Mouse (Mus musculus) lung, postnatal 25 days (tissue): ENCODE results near the gene Fyco1.

Experiments used
- DNase-seq: peaks from one replicate; pipeline ENCODE4 v3.0.0; 2022; ENCODE audit warnings: low spot score

Gene Fyco1

GRCm38 (mm10) chr9:123851713-123852448, at the start of gene Fyco1:
TSS of gene Fyco1 (minus strand) at chr9:123851899.
- peak; percentile 99 for DNase-seq

DNA sequence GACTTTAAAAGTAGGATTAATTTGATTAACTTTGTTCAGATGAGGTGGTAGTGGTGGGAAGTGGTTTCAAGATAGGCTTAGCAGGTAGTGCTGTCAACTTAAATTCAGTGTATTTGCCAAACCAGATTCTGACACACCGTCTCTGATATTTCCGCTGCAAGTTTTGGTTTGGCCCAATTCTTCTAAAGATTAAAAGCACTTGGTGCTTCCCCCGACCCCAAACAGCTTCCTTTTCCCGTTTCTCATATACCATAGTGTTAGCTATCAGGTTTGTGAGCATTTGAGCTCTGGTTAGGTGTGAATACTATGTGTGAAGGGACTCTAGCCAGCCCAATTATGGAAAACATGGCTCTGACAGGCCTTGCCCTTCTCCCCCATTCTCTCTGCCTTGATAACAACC, 20.4 kb upstream of the Fyco1 start:
- DNase-seq = no peak

DNA sequence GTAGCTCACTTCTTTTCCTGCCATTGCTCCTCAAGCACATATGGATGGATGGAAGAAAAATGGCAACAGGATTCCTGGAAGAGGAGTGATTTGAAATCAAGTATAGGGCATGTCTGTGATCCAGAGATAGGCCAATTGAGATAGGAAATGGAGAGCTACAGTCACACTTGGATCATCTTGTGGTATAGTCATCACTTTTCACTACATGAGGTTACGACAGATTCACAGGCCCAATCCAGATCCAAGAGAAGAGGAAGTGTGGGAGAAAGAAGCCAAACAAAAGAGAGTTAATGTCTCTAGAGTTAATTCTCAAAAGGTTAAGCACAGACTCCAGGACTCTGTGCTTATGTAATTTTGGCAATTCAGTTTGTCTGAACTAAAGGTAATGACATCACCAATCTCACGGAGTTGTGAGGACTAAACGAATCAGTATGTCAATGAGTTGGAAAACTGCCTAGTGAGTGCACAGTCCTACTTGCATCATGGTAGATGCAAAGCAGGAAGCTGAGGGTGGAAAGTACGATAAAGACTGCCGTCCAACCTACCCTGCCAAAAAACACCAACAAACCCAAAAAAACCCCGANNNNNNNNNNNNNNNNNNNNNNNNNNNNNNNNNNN, 17.6 kb upstream of the Fyco1 start:
- DNase-seq = no peak

DNA sequence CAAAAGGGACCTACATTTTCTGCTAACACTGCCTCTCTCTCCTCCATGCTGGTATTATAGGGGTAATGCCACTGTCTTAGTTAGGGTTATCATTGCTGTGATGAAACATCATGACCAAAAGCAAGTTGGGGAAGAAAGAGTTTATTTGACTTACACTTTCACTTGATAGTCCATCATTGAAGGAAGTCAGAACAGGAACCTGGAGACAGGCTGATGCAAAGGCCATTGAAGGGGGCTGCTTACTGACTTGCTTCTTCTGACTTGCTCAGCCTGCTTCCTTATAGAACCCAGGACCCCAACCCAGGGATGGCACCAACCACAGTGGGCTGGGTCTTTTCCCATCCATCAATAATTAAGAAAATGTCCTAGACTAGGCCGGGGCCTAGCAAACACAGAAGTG, 11.9 kb upstream of the Fyco1 start:
- no peak for DNase-seq

GRCm38 (mm10) chr9:123862895-123863616, 11.4 kb upstream of the Fyco1 start:
- no peak for DNase-seq

DNA sequence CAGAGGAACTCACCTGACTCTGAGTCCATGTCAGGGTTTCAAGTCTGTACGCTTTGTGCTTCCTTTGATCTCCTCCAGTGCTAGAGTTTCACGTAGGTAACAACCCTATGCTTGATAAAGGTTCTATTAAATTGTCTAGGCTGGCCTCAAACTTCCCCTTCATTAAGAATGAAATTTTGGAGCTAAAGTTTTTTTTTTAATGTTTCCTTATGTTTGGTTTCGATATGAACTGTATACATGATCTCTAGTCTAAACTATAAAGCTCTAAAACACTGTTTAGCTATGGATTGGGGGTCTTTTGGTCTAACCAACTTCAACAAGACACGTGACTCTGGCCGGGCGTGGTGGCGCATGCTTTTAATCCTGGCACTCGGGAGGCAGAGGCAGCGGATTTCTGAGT, 10.2 kb upstream of the Fyco1 start, which contains the start of gene Xcr1:
TSS of gene Xcr1 (minus strand) at position 101 of the 400 bp plus-strand sequence.
- DNase-seq = no peak

DNA sequence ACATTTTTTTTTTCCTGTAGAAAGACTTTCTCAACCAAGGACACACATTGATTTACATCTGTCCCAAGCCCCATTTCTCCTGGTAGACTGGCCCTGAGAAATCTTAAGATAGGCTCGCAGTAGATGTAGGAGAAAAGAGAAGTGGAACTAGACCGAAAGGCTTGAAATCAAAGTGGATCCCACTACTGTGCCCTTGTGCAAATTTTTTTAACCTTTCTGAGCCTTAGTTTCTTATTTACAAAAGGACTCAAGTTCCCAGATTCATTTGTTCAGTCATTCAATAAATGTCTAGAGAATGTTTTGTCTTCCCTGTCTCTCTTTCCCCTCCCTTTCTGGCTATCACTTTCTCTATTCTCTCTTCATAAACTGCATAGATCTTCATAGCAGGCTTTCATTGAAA, 5.1 kb upstream of the Fyco1 start:
- DNase-seq = no peak

- DNase-seq = no peak
Measured at GRCm38 (mm10) chr9:123852449-123853390, 1.0 kb upstream of the Fyco1 start.

- peak; percentile 73 for DNase-seq
Measured at GRCm38 (mm10) chr9:123851062-123851712, 512 bp downstream of the Fyco1 start.

DNA sequence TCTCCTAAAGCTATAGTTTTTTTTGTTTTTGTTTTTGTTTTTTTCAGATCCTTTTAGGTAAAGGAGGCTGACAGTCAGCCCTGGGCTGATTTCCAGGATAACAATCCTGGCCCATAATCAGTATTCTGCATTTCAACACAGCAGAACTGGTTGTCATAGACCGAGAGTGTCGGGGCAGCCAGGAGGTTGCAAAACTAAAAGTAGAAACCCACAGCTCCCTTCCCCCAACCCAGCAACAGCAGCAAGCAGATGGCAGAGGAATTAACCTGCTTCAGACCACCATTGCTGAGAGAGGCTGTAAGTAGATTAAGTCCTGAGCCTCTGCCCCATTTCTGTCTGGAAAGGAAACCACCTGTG, 1.0 kb downstream of the Fyco1 start:
- peak; percentile 69 for DNase-seq

DNA sequence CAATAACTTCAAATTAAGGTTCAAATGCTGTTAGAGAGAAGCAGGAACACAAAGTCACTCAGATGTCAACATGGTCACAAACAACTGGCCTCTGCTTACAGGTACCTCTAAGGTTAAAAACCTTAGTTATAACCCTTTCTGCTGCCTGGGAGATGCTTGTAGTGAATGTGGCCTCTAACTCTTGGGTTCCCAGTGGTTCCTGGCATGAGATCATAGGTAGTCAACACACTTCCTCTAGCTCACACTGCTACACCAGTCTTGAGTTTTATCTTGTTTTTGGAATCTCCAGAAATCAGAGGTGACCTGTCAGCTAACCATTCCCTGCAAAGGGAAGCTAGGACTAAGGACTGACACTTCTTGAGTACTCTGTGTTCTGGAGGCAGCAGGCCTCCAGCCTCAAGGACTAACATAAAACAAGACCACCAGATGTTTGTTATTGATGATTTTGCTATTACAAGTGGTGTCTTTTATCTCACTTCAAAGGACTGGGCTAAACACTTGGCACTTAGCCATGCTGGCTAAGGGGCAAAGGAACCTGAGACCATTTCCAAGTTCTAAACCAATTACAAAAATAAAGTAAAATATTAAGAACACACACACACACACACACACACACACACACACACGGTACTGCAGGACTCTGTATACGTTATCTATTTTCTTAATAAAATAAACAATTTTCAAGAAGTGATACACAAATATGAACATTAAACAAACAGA, 1.6 kb downstream of the Fyco1 start:
- no peak for DNase-seq

DNA sequence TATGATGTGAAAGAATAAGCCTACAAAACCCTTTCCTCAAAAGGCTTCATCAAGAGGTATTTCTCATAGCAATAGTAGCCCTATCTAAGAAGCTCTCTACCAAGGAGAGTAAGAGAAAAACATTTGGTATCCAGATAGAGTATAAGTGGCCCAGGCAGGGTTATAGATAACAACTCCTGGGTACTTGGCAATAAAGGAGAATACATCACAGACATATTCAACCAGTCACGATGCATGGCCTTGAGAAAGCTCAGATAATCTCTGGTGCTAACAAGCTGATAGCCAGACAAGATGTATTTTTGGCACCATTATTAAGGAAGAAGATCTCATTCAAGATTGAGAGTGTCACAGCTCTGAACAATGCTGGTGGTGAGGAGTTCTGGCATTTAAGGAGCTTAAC, 5.2 kb downstream of the Fyco1 start:
- no peak for DNase-seq

- DNase-seq = no peak
Measured at GRCm38 (mm10) chr9:123845120-123845519, 6.6 kb downstream of the Fyco1 start.

GRCm38 (mm10) chr9:123844468-123844867, 7.2 kb downstream of the Fyco1 start:
- DNase-seq = no peak

DNA sequence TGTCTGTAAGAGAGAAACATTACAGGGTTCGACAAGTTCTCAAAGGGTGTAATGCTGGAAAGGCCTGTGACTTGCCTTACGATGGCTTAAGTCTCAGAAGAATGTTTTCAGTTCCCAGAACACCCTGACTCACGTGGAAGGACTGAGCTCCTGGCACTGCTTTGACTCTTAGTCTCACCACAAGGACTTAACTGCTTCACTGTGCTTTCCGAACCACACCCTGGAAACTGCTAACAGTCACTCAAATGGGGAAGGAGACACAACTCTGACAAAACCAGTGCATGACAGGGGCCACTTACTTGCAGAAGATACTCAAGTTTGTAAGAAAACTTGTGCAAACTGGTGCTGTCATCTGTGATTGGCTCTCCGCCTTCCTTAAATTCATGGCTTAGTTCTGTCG, 11.5 kb downstream of the Fyco1 start:
- peak; percentile 50 for DNase-seq

GRCm38 (mm10) chr9:123835851-123836250, 15.8 kb downstream of the Fyco1 start:
- DNase-seq = no peak

- no peak for DNase-seq
Measured at GRCm38 (mm10) chr9:123828916-123829315, 22.8 kb downstream of the Fyco1 start.

- peak; percentile 50 for DNase-seq
Measured at GRCm38 (mm10) chr9:123826631-123827030, 25.1 kb downstream of the Fyco1 start.

GRCm38 (mm10) chr9:123818601-123819000, 33.1 kb downstream of the Fyco1 start:
- DNase-seq = no peak

DNA sequence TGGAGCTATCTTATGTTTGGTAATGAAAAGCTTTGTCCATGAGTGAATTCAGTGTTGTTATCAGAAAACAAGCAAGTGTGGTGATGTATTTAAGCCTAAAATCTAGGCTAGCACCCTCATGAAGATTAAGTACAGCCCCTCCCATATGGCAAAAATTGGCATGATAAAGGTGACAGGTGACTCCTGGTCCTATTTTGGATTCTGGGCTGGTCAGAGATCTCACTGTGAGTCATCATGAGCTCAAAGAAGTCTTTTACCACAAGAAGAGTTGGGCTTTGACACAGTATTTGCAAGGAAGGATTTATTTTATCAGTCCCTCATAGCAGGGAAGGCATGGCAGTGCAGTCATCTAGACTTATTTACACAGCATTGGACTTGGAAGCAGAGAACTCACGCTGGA, 35.7 kb downstream of the Fyco1 start:
- no peak for DNase-seq

- peak; percentile 15 for DNase-seq
Measured at GRCm38 (mm10) chr9:123815444-123815843, 36.3 kb downstream of the Fyco1 start.
